In the genomic region with DNA sequence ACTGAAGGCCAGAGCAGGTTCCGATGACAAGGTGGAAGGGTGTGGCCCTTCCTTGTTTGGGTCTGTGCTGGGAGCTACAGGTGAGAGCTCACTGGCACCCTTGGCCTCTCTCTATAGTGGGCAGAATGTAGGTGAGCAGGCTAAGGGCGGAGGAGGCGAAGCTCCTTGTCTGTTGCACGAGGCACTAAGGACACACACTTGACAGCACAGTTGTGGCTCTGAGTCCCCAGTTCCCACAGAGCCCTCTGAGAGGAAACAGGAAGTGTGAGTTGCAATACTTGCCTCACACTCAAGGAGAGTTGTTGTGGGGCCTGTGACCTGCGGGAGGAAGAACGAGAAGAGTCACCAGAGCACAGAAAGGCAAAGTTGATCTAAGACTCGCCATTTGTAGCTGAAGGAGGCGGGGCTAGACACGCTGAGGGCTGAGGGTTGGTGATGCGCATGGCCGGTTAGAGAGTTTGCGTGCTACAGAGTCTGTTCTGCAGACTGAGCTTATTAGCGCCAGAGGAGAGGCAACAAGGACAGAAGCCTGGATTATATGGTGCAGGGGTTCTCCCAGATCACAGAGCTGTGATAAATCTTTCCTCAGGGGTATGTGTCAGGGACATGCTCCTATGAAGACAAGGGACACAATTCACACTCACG, we compare ENCODE assay signal across 20 mouse cellular contexts. TPM values are rescaled to one million over a fixed set of nuclear protein-coding genes. Genes with fewer than 3 reads are reported as not detected.
DNase-seq lines count a peak whose midpoint lies in the region; ATAC-seq and TF ChIP-seq lines count a peak whose summit lies in the region.
"Not testable (repeated sequence)": the region's sequence is repeated elsewhere in the genome, so short reads cannot be mapped to it uniquely, and the experiment has no call there.
"Had no signal": no experiment of that assay in that cellular context is flagged by ENCODE, and none has a peak within 500 bp of the region (broad histone marks: within the 10 kb centered on the region; RNA-seq: fewer than 3 reads in every experiment).

No protein-coding gene starts in this region.

- H3K9me3 ChIP-seq in embryonic facial prominence, embryonic 15.5 days (replicated peaks); intestine, postnatal 0 days (ENCODE audit: control insufficient read depth); lung, postnatal 0 days (ENCODE audit: low read length); stomach, embryonic 15.5 days: not testable (repeated sequence)

- not testable (repeated sequence) for H3K4me1 ChIP-seq in embryonic facial prominence, embryonic 15.5 days; intestine, postnatal 0 days (replicated peaks; ENCODE audit: control insufficient read depth, insufficient read depth, low read length); lung, postnatal 0 days (ENCODE audit: insufficient read depth, low read depth, low read length); stomach, embryonic 15.5 days

- not testable (repeated sequence) for H3K9ac ChIP-seq in embryonic facial prominence, embryonic 15.5 days; intestine, postnatal 0 days (ENCODE audit: low read depth, low read length); lung, postnatal 0 days (replicated peaks; ENCODE audit: low read depth); stomach, embryonic 15.5 days

- H3K36me3 ChIP-seq in embryonic facial prominence, embryonic 15.5 days; intestine, postnatal 0 days (ENCODE audit: control insufficient read depth, insufficient read depth); lung, postnatal 0 days (ENCODE audit: insufficient read depth, low read length); stomach, embryonic 15.5 days: not testable (repeated sequence)

- peak; percentile 17 to 30 for DNase-seq in CD8-positive naive resting alpha-beta T cell, adult 2 months (ENCODE audit: low read depth in 2 of 2, low spot score in 2 of 2)
- peak; percentile 44 to 56 for DNase-seq in kidney, postnatal 25 days
- DNase-seq in lung, postnatal 0 days (ENCODE audit: low spot score), result not testable (repeated sequence)
- peak; percentile 54 for DNase-seq in thymus, postnatal 4 days

- not testable (repeated sequence) for H3K27me3 ChIP-seq in embryonic facial prominence, embryonic 15.5 days; intestine, postnatal 0 days (replicated peaks; ENCODE audit: control insufficient read depth, insufficient read depth, low read length); lung, postnatal 0 days (replicated peaks; ENCODE audit: insufficient read depth, low read length); stomach, embryonic 15.5 days (replicated peaks)

- not testable (repeated sequence) for TF ChIP-seq EP300 in lung, postnatal 0 days (IDR thresholded peaks at IDR 0.05)

- not testable (repeated sequence) for TF ChIP-seq CTCF in intestine, postnatal 0 days (IDR thresholded peaks at IDR 0.05; ENCODE audit: low read depth); lung, postnatal 0 days (IDR thresholded peaks at IDR 0.05)

- not testable (repeated sequence) for H3K4me2 ChIP-seq in embryonic facial prominence, embryonic 15.5 days (replicated peaks); intestine, postnatal 0 days (replicated peaks; ENCODE audit: low read depth); lung, postnatal 0 days (replicated peaks; ENCODE audit: low read depth, low read length); stomach, embryonic 15.5 days

- peak overlapping the region; percentile 77 for H3K27ac ChIP-seq in embryonic facial prominence, embryonic 15.5 days (replicated peaks)
- H3K27ac ChIP-seq in intestine, postnatal 0 days (ENCODE audit: low read depth, low read length); lung, postnatal 0 days (ENCODE audit: low read length): not testable (repeated sequence)
- H3K27ac ChIP-seq in stomach, embryonic 15.5 days, result peak overlapping the region; percentile 77

- ATAC-seq in embryonic facial prominence, embryonic 15.5 days (ENCODE audit: insufficient number of reproducible peaks, low FRiP score, low TSS enrichment, low read depth), result not testable (repeated sequence)
- ATAC-seq in intestine, postnatal 0 days, result peak; percentile 53
- peak; percentile 62 for ATAC-seq in lung, postnatal 0 days
- ATAC-seq in monocyte, adult 5-6 weeks (replicated peaks; ENCODE audit: insufficient number of reproducible peaks, low FRiP score, low TSS enrichment, poor library complexity, severe bottlenecking), result peak; percentile 99
- peak; percentile 43; the same call in 1 of the 2 replicates for ATAC-seq in stomach, embryonic 15.5 days (ENCODE audit: insufficient read depth, low FRiP score, low read depth)

- not testable (repeated sequence) for H3K4me3 ChIP-seq in embryonic facial prominence, embryonic 15.5 days (replicated peaks); intestine, postnatal 0 days (ENCODE audit: low read depth, low read length); lung, postnatal 0 days (ENCODE audit: low read depth, low read length); stomach, embryonic 15.5 days (replicated peaks)

- WGBS in embryonic facial prominence, embryonic 15.5 days, result 62% methylated on average over 12 of the region's 14 CpGs
- WGBS in intestine, postnatal 0 days, result 59% methylated on average over 12 of the region's 14 CpGs
- WGBS in lung, postnatal 0 days, result 53% methylated on average over 11 of the region's 14 CpGs
- 67% methylated on average over 12 of the region's 14 CpGs for WGBS in stomach, embryonic 15.5 days

RNA-seq across cellular contexts. Expression of a gene that starts 37.3 kb away (rescaled TPM):
- 0.11 TPM in 1 of 2 replicates, not detected in the other for polyA plus RNA-seq in embryonic facial prominence, embryonic 15.5 days (2015; fragmentation: Nextera tagmentation; extraction: Ambion mirVana)
- polyA plus RNA-seq in intestine, postnatal 0 days (2015; fragmentation: Nextera tagmentation; extraction: Ambion mirVana), result 0.20 and 0.37 TPM in 2 replicates
- polyA plus RNA-seq in lung, postnatal 0 days (2015; fragmentation: Nextera tagmentation; extraction: Ambion mirVana), result not detected in 2 replicates
- total RNA-seq in monocyte, adult 5-6 weeks (2017), result 0.78 TPM in 1 of 3 replicates, not detected in the others
- not detected in 2 replicates for polyA plus RNA-seq in stomach, embryonic 15.5 days (2015; fragmentation: Nextera tagmentation; extraction: Ambion mirVana)
- total RNA-seq: liver, adult 2 months had no signal
- polyA plus RNA-seq: adrenal gland, adult 2 months; brain, embryonic 14.5 days; embryonic facial prominence, embryonic 11.5 days; forebrain, embryonic 10.5 days; midbrain, embryonic 16.5 days had no signal

RNA-seq across cellular contexts. Expression of a gene that starts 38.8 kb away (rescaled TPM):
- polyA plus RNA-seq in embryonic facial prominence, embryonic 15.5 days (2015; fragmentation: Nextera tagmentation; extraction: Ambion mirVana), result not detected in 2 replicates
- polyA plus RNA-seq in intestine, postnatal 0 days (2015; fragmentation: Nextera tagmentation; extraction: Ambion mirVana), result 117 and 135 TPM in 2 replicates
- polyA plus RNA-seq in lung, postnatal 0 days (2015; fragmentation: Nextera tagmentation; extraction: Ambion mirVana), result not detected in 2 replicates
- not detected in 3 replicates for total RNA-seq in monocyte, adult 5-6 weeks (2017)
- polyA plus RNA-seq in stomach, embryonic 15.5 days (2015; fragmentation: Nextera tagmentation; extraction: Ambion mirVana), result 3.2 and 3.9 TPM in 2 replicates
- total RNA-seq: adrenal gland, adult 2 months; gastrocnemius, postnatal 10 days; left cerebral cortex, postnatal 25 days; liver, adult 2 months had no signal
- polyA plus RNA-seq: adrenal gland, adult 2 months; embryonic facial prominence, embryonic 11.5 days; forebrain, embryonic 10.5 days; hindbrain, embryonic 15.5 days; liver, adult 2 months; macrophage; midbrain, embryonic 16.5 days; neural tube, embryonic 13.5 days; testis, adult 2 months had no signal

RNA-seq across cellular contexts. Expression of a gene that starts 42.3 kb away (rescaled TPM):
- 30.6 and 33.8 TPM in 2 replicates for polyA plus RNA-seq in embryonic facial prominence, embryonic 15.5 days (2015; fragmentation: Nextera tagmentation; extraction: Ambion mirVana)
- 29.0 and 32.6 TPM in 2 replicates for polyA plus RNA-seq in intestine, postnatal 0 days (2015; fragmentation: Nextera tagmentation; extraction: Ambion mirVana)
- polyA plus RNA-seq in lung, postnatal 0 days (2015; fragmentation: Nextera tagmentation; extraction: Ambion mirVana), result 20.0 and 22.5 TPM in 2 replicates
- total RNA-seq in monocyte, adult 5-6 weeks (2017), result 37.9 to 60.2 TPM (median 48.5 TPM) in 3 replicates
- 33.0 and 38.0 TPM in 2 replicates for polyA plus RNA-seq in stomach, embryonic 15.5 days (2015; fragmentation: Nextera tagmentation; extraction: Ambion mirVana)

RNA-seq across cellular contexts. Expression of a gene that starts 49.5 kb away (rescaled TPM):
- polyA plus RNA-seq in embryonic facial prominence, embryonic 15.5 days (2015; fragmentation: Nextera tagmentation; extraction: Ambion mirVana), result 13.5 and 13.8 TPM in 2 replicates
- 3.4 and 3.5 TPM in 2 replicates for polyA plus RNA-seq in intestine, postnatal 0 days (2015; fragmentation: Nextera tagmentation; extraction: Ambion mirVana)
- polyA plus RNA-seq in lung, postnatal 0 days (2015; fragmentation: Nextera tagmentation; extraction: Ambion mirVana), result 10.1 and 10.9 TPM in 2 replicates
- 3.4 to 9.2 TPM (median 5.4 TPM) in 3 replicates for total RNA-seq in monocyte, adult 5-6 weeks (2017)
- 11.3 and 12.3 TPM in 2 replicates for polyA plus RNA-seq in stomach, embryonic 15.5 days (2015; fragmentation: Nextera tagmentation; extraction: Ambion mirVana)

Comparison
In these comparisons a context has a peak if more than half of its experiments do, and no peak if none do; other contexts are left out.
1. RNA of a gene that starts 38.8 kb away (polyA plus RNA-seq): 117 to 135 TPM in intestine, postnatal 0 days; 3.2 to 3.9 TPM in stomach, embryonic 15.5 days, not detected in lung, postnatal 0 days and not detected in embryonic facial prominence, embryonic 15.5 days; every median in the first group is over 10 times any median in the second.